Mouse (Mus musculus) lung, postnatal 0 days (tissue): ENCODE results near the gene Slc31a2. TPM values are rescaled to one million over a fixed set of nuclear protein-coding genes. Genes with fewer than 3 reads are reported as not detected.

Source experiments
- ATAC-seq: fragments of 200-750 bp; cut with Nextera tagmentation; 2 replicates; pipeline ENCODE4 v1.8.0; 2017; ENCODE audit warnings: moderate library complexity
- DNase-seq: peaks from one replicate; pipeline ENCODE4 v3.0.0-alpha.2; 2016; ENCODE audit warnings: low spot score
- H3K27ac ChIP-seq: fragments of 300-500 bp; sonication (generic); 2 replicates; pipeline ENCODE4 v1.5.1; 2014; ENCODE audit warnings: antibody characterized with exemption, mild to moderate bottlenecking, low read length, mixed read lengths
- H3K27me3 ChIP-seq: fragments of 300-500 bp; sonication (generic); replicated peaks from 2 replicates; pipeline ENCODE4 v1.6.1; 2014; ENCODE audit warnings: low read length, mixed read lengths; ENCODE audit not compliant: insufficient read depth
- H3K36me3 ChIP-seq: fragments of 300-500 bp; sonication (generic); 2 replicates; pipeline ENCODE4 v1.6.1; 2014; ENCODE audit warnings: low read length, mixed read lengths; ENCODE audit not compliant: insufficient read depth
- H3K4me1 ChIP-seq: fragments of 300-500 bp; sonication (generic); 2 replicates; pipeline ENCODE4 v1.6.1; 2014; ENCODE audit warnings: antibody characterized with exemption, low read depth, low read length, mixed read lengths; ENCODE audit not compliant: insufficient read depth
- H3K4me2 ChIP-seq: fragments of 300-500 bp; sonication (generic); replicated peaks from 2 replicates; pipeline ENCODE4 v1.6.1; 2014; ENCODE audit warnings: low read depth, mild to moderate bottlenecking, low read length, moderate library complexity, mixed read lengths
- H3K4me3 ChIP-seq: fragments of 300-500 bp; sonication (generic); 2 replicates; pipeline ENCODE4 v1.5.1; 2014; ENCODE audit warnings: low read depth, low read length
- H3K9ac ChIP-seq: fragments of 300-500 bp; sonication (generic); replicated peaks from 2 replicates; pipeline ENCODE4 v1.6.1; 2014; ENCODE audit warnings: low read depth, mild to moderate bottlenecking
- H3K9me3 ChIP-seq: fragments of 300-500 bp; sonication (generic); 2 replicates; pipeline ENCODE4 v1.6.1; 2016; ENCODE audit warnings: low read length, mixed read lengths
- CTCF ChIP-seq: IDR thresholded peaks from 2 replicates; pipeline ENCODE4 v1.5.1; 2016; ENCODE audit warnings: antibody characterized with exemption, mild to moderate bottlenecking
- EP300 ChIP-seq: IDR thresholded peaks from 2 replicates; pipeline ENCODE4 v1.6.1; 2016; ENCODE audit warnings: antibody characterized with exemption, mild to moderate bottlenecking, control low read depth
- WGBS: fragments of 180-500 bp; shearing (Covaris S2); extraction: QIAGEN DNeasy Blood & Tissue Kit; methylation state at CpG from one replicate; pipeline ENCODE4 v1.1.7; 2014; 5-methylcytosine and 5-hydroxymethylcytosine counted together
- polyA plus RNA-seq: library from polyadenylated mRNA; unstranded; fragments of >200 nt; fragmentation: Nextera tagmentation; extraction: Ambion mirVana; gene quantifications from 2 replicates; pipeline ENCODE4 v1.2.1, GENCODE M21; 2015

Slc31a2 gene
- polyA plus RNA-seq, 1 experiment from 2014 or later, result 25.5 TPM

GRCm38 (mm10) chr4:62318294-62318693, 55.9 kb downstream of the Slc31a2 start:
- peak; percentile 28; the same call in 1 of the 2 replicates for TF ChIP-seq EP300
- TF ChIP-seq CTCF, result no peak
- no peaks in the 10 kb centered on the region for H3K4me1 ChIP-seq
- 60% methylated on average over 1 of the region's 1 CpGs for WGBS
- DNase-seq (peak; percentile 55), ATAC-seq (peak; percentile 35; the same call in 1 of the 2 replicates)
- H3K9ac ChIP-seq, result no peak overlapping the region
- no peak overlapping the region for H3K27ac ChIP-seq
- H3K9me3 ChIP-seq, result no peaks in the 10 kb centered on the region
- no peak overlapping the region for H3K4me3 ChIP-seq
- H3K4me2 ChIP-seq, result no peak overlapping the region
- H3K27me3 ChIP-seq, result no peaks in the 10 kb centered on the region
- peaks cover 50% of the 10 kb centered on the region; the same call in 1 of the 2 replicates for H3K36me3 ChIP-seq

GRCm38 (mm10) chr4:62322684-62323083, 60.3 kb downstream of the Slc31a2 start:
- no peaks in the 10 kb centered on the region for H3K4me1 ChIP-seq
- TF ChIP-seq CTCF (no peak), EP300 (no peak)
- 58% methylated on average over 3 of the region's 3 CpGs for WGBS
- no peak overlapping the region for H3K9ac ChIP-seq
- H3K27ac ChIP-seq, result no peak overlapping the region
- no peak for ATAC-seq
- no peak overlapping the region for H3K4me2 ChIP-seq
- H3K27me3 ChIP-seq, result no peaks in the 10 kb centered on the region
- H3K4me3 ChIP-seq, result no peak overlapping the region
- H3K9me3 ChIP-seq, result no peaks in the 10 kb centered on the region
- DNase-seq, result no peak
- peaks cover 50% of the 10 kb centered on the region for H3K36me3 ChIP-seq

- Histone ChIP-seq H3K27ac (no peak overlapping the region), H3K9ac (no peak overlapping the region), H3K4me1 (no peaks in the 10 kb centered on the region), H3K36me3 (peaks cover 48% of the 10 kb centered on the region), H3K9me3 (no peaks in the 10 kb centered on the region), H3K4me3 (no peak overlapping the region), H3K4me2 (no peak overlapping the region), H3K27me3 (no peaks in the 10 kb centered on the region)
- DNase-seq (no peak), ATAC-seq (no peak)
- no peak for TF ChIP-seq EP300
- no peak for TF ChIP-seq CTCF
These were observed 63.7 kb downstream of the Slc31a2 start for GRCm38 (mm10) chr4:62326111-62326510.

GRCm38 (mm10) chr4:62328941-62329660, 66.7 kb downstream of the Slc31a2 start:
- Histone ChIP-seq H3K4me3 (no peak overlapping the region), H3K36me3 (peaks cover 41% of the 10 kb centered on the region), H3K9me3 (no peaks in the 10 kb centered on the region), H3K27me3 (no peaks in the 10 kb centered on the region), H3K4me1 (no peaks in the 10 kb centered on the region), H3K27ac (no peak overlapping the region), H3K4me2 (no peak overlapping the region), H3K9ac (no peak overlapping the region)
- TF ChIP-seq EP300, result no peak
- TF ChIP-seq CTCF, result no peak
- DNase-seq, result no peak
- no peak for ATAC-seq
- WGBS, result 69% methylated on average over 6 of the region's 6 CpGs

- TF ChIP-seq EP300, result no peak
- TF ChIP-seq CTCF, result peak; percentile 57
- Histone ChIP-seq H3K9me3 (no peaks in the 10 kb centered on the region), H3K36me3 (peaks cover 47% of the 10 kb centered on the region), H3K27ac (no peak overlapping the region), H3K4me1 (no peaks in the 10 kb centered on the region), H3K4me2 (no peak overlapping the region), H3K27me3 (no peaks in the 10 kb centered on the region), H3K4me3 (no peak overlapping the region), H3K9ac (no peak overlapping the region)
- peak; percentile 25; the same call in 1 of the 2 replicates for ATAC-seq
- peak; percentile 54 for DNase-seq
- 64% methylated on average over 5 of the region's 5 CpGs for WGBS
These were observed 69.6 kb downstream of the Slc31a2 start for GRCm38 (mm10) chr4:62331977-62332376.

- Histone ChIP-seq H3K27me3 (no peaks in the 10 kb centered on the region), H3K4me3 (no peak overlapping the region), H3K4me2 (no peak overlapping the region), H3K27ac (no peak overlapping the region), H3K4me1 (no peaks in the 10 kb centered on the region), H3K36me3 (peaks cover 15% of the 10 kb centered on the region), H3K9ac (no peak overlapping the region), H3K9me3 (no peaks in the 10 kb centered on the region)
- ATAC-seq, result no peak
- 82% methylated on average over 5 of the region's 5 CpGs for WGBS
- no peak for DNase-seq
- TF ChIP-seq CTCF (no peak), EP300 (no peak)
These were observed 76.2 kb downstream of the Slc31a2 start for GRCm38 (mm10) chr4:62338536-62338935.
